Mouse (Mus musculus): ENCODE measurements at regions not wholly inside any gene's neighbourhood (a gene's known extent, or its start where the extent isn't known, plus 50 kb on each side); places are given as distances from the start of the nearest gene placed in this dataset.
A peak's percentile ranks its signal among the peaks of the same experiment; 100 is the strongest.

DNA sequence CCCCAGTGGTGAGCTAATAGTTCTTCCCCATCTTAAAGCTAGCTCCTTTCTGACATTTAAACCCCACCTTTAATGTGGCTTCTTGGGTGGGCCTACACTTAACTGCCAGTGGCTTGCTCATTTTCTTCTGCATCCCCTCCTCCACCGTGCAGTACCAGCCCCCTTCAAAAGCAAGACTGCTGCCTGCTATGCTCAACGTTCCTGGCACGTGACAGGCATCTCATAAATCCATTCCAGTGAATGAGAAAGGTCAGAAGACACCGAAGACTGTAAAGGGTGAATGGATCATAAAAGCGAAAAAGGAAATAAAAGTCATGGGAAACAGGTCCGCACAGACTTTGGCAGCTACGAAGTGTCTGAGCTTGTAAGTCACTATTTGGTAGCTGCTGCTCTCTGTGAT lies 212.8 kb upstream of the Prok2 start:
- DNase-seq (ENCODE audit: low spot score in 2 of 2): no peak

DNA sequence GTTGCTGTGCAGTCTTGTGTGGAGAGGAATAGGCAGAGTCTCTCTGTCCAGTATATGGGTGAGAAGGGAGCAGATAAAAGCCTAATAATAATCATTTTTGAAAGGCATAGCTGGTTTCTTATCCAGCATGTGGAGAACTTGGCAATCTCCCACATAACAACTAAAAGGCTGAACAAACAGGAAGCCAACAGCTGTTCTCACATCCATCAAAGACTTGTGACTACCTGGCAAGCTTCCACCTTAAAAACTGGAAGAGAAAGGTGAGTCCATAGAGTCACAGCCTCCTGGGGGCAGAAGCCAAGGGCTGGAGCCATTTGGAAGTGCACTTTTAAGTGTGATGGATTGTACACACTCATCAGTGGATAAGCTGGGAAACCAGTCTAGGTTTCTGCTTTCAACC lies 210.5 kb upstream of the Prok2 start:
- DNase-seq (ENCODE audit: low spot score in 2 of 2): no peak

DNA sequence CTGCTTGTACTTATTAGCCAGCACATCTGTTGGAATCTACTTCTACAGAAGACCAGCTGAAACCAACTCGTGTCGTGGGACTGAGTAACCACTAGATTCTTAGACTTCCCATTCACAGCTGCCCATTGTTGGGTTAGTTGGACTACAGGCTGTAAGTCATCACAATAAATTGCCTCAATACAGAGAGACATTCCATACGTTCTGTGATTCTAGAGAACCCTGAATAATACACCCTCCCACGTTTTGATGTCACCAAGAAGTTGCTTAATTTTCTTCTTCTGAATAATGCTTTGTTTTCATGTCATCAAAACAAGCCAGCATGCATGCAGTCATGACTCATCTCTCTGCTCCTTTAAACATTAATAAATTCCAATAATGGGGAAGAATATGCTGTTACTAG lies 209.2 kb upstream of the Prok2 start:
- no peak for DNase-seq (ENCODE audit: low spot score in 2 of 2)

DNA sequence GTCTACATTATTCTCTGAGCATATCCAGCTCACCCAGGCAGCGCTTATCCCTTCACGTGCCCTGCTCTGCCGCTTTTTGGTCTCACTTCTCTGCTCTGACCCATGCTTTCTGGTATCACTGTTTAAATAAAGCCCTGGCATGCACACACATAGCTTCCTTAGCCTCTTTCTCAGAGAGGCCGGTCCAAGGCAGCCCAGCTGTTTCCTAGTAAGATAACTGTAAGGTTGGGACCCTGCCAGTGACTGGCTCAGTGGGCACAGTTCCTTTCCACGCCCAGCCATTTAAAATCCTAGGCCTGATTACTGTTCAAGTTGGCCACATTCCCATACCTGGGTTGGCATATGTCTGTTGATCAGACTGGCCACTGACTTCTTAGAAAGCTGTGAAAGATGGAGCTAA lies 208.2 kb upstream of the Prok2 start:
- DNase-seq (ENCODE audit: low spot score in 2 of 2): no peak

DNA sequence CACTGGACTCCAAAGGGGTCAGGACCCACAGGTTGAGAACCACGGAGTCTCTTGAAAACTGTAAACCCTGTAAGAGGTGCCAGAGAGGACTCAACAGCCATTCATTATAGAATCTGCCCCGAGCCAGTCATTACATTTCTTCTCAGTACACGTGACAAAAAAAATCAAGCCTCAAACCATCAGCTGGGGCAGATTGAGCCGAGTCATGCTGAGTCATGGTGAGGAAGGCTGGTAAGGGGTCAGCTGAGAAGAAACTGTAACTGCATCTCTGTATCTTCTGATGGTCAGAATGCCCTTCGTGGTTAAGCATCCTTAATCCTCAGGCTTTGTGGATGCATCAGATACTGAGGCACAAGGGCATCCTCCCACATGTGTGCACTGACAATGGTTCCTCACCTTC lies 207.2 kb upstream of the Prok2 start:
- DNase-seq (ENCODE audit: low spot score in 2 of 2): no peak

DNA sequence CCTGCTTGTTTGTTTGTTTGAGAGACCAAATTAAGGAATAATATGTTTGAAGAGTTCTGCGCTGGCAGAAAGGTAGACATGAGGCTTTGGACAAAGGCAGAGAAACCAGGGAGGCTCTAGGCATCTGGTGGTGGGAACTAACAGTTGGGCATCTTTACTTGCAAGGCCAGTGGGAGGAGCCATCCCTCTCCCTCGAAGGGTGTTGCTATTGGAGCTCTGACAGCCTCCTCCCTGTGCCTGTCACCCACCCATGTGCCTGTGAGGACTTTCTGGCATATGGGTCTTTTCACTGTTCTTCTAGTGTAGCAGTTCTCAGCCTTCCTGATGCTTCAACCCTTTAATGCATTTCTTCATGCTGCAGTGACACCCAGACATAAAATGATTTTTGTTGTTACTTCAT lies 206.7 kb upstream of the Prok2 start:
- no peak for DNase-seq (ENCODE audit: low spot score in 2 of 2)

DNA sequence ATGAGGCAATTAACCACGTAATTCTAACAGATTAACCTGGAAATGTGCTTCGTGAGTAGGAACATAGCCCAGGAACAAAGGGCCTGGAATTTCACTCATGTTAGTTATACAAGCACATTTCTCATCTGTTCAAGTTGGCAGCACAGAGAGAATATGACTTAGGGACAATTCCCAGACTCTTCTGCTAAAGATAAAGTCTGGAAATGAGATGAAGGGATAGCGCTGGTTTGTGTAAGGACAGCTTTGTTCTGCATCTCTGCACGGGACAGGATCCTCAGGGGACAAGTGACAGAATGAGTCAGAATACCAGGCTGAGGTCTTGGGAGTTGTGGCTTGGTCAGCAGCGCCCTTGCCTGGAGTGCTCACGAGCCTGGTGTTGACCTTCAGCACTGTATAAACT lies 206.2 kb upstream of the Prok2 start:
- no peak for DNase-seq (ENCODE audit: low spot score in 2 of 2)

DNA sequence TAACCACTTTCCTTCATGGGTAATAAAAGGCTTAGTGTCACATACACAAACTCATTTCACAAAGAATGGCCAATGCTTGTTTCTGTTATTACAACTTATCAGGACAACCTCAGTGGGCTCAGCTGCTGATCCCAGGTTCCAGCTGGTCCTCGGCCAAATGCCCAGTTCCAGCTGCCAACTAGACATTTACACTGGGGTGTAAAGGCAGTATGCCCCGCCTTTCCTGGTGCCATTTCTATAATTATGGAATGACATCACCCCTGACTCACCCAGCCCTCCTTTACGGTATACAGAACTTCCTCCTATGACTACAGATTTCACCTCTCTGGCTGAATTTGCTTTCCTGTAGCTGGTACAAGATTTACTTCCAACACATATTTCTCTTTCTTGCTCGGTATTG lies 205.4 kb upstream of the Prok2 start:
- DNase-seq (ENCODE audit: low spot score in 2 of 2): no peak

DNA sequence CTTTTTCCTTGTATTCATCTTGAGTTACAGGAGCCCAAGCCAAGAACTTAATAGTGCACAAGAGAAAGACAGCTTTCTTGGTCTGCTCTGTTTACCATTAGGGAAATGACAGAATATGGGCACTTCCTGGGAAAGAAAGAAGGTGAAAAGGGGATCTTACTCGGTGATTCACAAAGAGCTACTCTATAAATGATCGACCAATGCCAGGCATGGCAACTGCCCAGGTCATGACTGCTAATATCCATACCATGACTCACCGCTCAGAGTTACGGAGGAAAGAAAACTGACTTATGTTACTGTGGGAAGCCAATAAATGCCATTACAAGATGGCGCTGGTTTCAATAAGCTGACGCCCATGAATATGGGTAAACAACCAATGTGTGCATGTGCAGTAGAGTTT lies 204.1 kb upstream of the Prok2 start:
- no peak for DNase-seq (ENCODE audit: low spot score in 2 of 2)

DNA sequence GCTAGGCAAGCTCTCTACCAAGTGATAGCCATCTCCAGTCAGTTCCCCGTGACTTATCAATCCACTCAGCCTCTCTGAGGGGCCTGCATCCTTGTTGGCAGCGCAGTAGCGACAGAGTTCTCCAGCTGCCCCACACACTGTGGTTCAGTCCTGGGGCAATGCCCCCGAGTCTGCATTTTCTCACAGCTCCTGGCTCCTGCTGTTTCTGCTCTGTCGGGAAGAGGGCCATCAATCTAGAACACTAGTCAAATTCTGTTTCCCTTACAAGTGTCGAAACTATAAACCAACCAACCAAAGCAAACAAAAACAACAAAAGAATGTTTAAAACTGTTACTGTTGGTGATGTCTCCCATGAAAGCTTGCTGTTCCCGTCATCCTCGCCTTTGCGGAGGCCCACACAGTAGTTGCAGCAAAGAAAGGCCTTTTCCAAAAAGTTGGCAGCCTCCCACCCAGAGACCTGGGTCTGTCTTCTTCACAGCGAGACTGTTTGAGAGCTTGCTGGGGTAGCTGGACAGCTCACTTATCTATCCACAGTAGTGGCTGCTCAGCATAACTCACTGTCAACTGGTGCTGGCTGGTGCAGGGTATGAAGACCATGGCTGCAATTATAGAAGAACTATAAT lies 201.9 kb upstream of the Prok2 start:
- no peak for DNase-seq (ENCODE audit: low spot score in 2 of 2)

DNA sequence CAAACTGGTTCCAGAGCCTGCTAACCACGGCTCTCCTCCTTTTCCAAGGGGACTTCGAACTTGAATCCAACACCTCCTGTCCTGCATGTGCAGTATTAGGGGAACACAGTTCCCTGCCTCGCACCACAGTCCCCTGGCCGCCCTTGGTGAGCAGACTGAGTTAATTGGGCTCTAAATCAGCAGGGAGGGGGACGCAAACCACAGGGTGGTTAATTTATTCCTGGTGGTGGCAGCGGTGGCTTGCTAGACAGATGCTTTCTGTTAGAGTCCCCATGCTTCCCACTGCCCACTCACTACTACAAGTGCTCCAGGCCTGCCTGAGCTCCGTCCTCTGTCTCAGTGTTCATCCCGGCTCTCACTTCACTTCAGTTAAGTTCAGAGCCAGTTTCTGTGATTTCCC lies 198.0 kb upstream of the Prok2 start:
- no peak for DNase-seq (ENCODE audit: low spot score in 2 of 2)

DNA sequence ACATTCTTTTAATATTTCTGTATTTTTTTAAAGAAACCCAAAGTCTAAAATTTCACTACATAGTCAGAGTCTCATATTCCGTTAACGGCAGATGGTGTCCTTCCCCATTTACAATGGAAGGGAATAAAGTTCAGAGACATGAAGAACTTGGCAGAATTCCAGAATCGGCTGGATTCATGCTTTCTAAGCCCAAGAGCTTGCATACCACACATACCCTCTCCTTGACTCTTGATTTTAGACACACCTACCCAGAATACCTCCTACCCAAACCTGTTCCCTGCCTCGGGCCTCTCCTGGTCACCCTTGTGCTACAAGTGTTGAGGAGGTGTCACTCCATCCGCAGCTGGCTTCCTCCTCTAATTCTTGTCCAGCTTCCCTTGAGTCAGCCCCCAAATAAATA lies 195.8 kb upstream of the Prok2 start:
- DNase-seq (ENCODE audit: low spot score in 2 of 2): no peak

DNA sequence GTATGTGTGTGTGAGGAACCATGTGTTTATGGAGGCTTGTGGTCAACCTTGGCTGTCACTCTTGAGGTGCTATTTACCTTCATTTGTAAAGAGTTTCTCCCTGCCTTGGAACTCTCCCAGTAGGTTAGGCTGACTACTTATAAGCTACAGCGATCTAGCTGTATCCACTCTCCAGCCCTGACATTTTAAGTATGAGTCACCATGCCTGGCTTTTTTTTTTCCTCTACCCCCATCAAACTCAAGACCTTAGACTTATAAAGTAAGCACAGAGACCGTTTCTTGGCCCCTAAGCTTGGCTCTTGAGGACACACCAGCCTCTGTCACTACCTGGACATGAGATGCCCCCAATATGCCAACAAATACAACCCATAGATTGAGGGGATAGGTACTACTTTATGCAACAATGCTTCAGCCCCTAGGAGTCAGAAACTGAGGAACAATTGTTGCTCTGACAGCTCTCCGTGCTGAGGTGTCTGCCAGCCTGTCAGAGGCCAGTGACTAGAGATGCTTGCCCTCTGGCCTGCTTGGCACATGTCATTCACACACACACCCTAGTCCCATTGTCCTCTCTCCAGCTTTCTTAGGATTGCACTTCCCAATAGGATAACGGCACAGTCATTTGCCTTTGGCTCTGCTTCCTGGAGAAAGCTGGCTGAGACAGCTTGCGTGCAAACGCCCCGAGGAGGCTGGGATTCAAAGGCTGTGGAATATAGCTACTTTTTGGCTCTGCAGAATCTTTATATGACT lies 193.8 kb upstream of the Prok2 start:
- DNase-seq (ENCODE audit: low spot score in 2 of 2): no peak

DNA sequence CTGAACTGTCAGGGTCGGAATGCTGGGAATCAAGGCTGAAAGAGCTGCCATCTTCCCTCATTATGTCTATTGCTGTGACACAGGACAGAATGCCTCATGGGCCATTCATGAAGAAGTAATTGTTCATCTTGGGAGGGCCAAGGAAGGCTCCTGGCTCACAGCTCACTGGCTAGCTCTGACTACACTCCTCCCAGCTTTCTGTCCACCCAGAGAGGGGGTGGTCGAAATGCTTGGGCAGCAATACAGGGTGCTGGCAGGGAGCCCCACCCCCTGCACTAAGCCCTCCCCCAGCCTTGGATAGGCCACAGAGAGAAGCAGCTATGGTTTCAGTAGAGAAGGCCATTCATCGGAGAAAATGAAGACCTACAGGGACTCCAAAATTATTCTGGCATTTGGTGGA lies 192.2 kb upstream of the Prok2 start:
- DNase-seq (ENCODE audit: low spot score in 2 of 2): no peak

DNA sequence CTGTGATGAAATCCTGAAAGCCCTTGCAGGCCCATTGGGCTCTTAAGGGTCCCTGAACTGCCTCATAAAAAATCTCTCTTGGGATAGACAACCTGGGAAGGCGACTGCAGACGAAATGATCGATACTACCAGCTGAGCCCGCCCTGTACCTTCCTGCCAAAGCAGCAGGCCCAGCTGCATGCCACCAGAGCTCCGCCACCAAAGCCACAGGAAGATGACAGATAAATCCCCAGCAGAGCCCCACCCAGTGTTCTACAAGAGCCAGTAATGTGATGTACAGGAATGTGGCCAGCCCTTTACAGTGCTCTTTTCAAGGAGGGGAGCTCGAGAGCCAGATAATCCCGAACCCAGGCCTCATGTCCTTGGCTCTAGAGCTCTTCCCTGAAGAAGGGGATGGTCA lies 183.7 kb upstream of the Prok2 start:
- no peak for DNase-seq (ENCODE audit: low spot score in 2 of 2)

DNA sequence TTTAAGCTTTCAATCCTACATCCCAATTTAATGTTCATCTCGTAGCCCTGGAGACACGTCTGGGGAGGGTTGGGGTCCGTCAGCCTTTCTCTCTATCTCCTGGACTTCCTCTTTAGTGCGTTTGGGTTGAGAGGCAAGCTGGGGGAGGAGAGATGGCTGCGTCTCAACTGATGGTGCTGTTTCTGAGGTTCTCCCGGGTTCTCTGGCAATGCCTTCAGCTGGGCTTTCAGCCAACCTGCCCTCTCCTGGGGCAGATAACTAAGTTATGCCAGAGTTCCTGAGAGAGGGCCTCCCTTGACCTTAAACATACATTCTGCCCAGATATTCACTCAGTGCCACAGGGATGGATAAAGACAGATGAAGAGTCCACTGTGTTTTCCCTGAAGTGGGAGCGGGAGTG lies 183.3 kb upstream of the Prok2 start:
- no peak for DNase-seq (ENCODE audit: low spot score in 2 of 2)

DNA sequence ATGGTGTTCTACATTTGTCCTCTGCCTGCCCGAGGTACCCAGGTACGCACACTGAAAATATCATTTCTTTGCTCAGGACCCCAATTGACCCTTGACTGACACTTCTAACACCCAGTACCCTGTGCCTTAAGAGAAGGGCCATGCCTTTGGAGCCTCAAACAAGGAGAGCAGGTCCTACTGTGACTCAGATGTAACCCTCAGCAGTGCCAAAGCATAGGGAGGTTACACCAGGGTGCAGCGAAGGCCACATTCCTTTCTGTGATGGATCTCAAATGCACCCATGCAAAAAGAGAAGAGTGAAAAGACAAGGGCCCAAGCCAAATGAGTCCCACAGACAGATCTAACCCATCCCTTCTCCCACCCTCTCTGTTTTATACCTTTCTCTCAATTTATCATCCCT lies 181.9 kb upstream of the Prok2 start:
- no peak for DNase-seq (ENCODE audit: low spot score in 2 of 2)

DNA sequence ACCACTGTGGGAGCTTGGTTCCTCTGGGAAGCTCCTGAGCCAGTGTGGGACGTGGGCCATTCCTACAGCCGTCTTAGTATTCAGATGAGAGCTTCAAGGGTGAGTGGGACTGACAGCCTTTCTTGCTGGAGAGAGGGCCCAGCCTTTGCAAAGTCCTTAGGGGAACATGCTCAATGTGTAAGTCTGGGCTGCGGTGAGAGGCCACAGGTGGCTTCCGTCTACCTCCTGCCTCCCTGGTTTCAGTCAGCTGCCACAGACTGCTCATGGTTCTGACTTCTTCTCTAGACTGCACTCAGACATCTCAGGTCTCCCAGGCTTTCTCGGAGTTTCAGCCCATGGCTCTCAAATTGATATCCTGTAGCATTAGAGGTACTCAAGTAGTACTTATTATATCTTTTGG lies 179.0 kb upstream of the Prok2 start:
- no peak for DNase-seq (ENCODE audit: low spot score in 2 of 2)

DNA sequence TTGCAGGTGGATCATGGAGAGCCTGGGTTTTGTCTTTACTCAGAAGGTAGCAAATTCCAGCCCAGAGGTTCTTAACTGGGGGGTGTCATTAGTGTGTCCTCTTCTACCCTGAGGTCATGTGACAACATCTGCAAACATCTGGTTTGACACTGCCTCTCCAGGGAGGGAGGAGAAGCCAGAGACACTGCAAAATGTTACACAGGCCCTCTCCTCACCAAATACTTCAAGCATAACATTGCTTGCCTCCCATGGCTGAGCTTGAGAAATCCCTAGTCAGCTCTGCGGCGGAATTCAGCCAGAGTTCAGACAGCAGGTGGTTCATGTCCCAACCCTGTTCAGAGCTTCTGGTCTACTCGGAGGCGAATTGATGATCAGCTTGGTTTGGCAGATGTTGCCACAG lies 178.4 kb upstream of the Prok2 start:
- DNase-seq (ENCODE audit: low spot score in 2 of 2): no peak

DNA sequence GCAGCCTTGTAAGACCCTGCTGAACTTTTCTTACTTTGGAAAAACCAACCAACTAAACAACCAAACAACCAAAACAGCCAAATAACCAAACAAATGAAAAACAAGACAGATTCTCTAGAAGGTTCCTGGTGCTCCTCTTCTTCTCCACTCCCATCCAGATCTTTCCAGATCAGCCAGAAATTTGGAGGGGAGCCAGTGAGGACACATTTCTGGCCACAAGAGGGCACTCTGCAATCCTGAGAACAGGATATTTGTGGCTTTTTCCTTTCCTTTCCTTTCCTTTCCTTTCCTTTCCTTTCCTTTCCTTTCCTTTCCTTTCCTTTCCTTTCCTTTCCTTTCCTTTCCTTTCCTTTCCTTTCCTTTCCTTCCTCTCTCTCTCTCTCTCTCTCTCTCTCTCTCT lies 177.9 kb upstream of the Prok2 start:
- DNase-seq (ENCODE audit: low spot score in 2 of 2): peak; percentile 46 to 50

DNA sequence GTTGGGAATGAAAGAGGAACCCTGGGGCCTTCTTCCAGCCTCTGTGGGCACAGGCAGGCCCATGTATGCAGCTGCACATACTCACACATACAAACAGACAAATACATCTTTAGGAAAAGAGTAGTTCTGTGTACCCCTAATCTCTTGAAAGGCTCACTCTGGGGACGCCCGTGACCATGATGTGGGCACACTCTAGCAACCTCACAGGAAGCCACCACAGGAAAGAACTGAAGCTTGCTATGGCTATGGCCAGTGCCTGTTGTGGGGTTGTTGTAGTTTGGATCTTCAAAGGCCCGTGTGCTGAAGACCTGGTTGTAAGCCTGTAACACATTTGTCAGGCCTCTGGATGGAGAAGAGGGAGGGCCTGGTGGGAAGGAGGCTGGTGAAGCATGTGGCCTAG lies 175.4 kb upstream of the Prok2 start:
- no peak for DNase-seq (ENCODE audit: low spot score in 2 of 2)

DNA sequence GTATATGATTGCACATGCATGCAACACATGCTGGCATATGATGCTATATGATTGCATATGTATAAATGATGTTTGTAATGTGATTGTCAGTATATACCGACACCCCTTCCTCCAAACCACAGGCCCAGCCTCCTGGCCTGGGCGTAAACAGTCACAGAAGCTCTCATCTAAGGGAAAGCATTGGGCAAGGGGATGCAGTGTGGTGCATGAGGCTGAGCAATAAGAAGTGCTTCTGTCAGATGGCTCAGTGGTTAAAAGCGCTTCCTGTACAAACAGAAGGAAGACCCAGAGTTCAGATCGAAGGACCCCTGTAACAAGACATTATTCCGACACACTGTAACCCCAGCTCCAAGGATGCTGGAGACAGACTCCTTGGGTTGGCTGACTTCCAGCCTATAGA lies 175.0 kb upstream of the Prok2 start:
- no peak for DNase-seq (ENCODE audit: low spot score in 2 of 2)

DNA sequence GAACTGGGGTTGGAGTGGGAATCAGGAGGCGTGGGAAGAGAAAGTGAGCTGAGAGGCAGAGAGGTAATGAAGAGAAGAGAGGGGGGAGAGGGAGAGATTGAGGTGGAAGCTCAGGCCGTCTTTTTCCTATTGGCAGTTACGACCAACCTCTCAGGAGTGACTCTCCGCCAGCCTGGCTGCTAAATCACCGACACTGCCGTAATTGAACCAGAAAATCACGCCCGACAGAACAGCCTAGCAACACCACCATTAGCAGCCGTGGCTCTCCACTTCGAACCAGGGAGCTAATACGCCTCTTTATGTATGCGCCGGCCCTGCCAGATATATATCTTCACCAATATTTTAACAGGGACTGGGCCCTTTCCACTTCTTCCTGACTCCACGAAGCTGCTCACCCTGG lies 173.5 kb upstream of the Prok2 start:
- no peak for DNase-seq (ENCODE audit: low spot score in 2 of 2)

DNA sequence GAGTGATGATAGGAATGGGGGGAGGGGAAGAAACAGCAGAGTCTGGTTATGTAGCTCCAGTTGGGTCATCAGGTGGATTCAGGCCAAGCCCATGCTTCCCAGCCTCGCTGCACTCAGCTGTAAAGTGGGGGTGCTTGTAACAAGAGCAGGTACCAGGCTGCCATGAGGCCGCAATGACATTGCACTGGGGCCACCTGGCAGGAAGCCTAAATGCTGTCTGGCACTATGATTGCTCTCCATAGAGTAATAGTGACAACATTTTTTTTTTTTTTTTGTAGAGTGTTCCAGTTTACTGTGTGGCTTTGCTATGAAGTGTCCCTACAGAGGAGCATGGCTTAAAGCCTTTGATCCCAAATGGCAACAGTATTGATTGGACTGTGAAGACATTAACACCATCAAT lies 171.9 kb upstream of the Prok2 start:
- no peak for DNase-seq (ENCODE audit: low spot score in 2 of 2)
